9 mouse cellular contexts compared by ENCODE assay signal in genomic region chr1:61181099-61181821, GRCm38 (mm10).
A peak's percentile ranks its signal among the peaks of the same experiment; 100 is the strongest.
DNase-seq lines count a peak whose midpoint lies in the region; ATAC-seq lines count a peak whose summit lies in the region.
"Had no signal": no experiment of that assay in that cellular context is flagged by ENCODE, and none has a peak within 500 bp of the region (broad histone marks: within the 10 kb centered on the region; RNA-seq: fewer than 3 reads in every experiment).

No protein-coding gene starts in this region.

- H3K9me3 ChIP-seq in forebrain, embryonic 11.5 days (ENCODE audit: control insufficient read depth, low read length) = no peaks in the 10 kb centered on the region
- H3K9me3 ChIP-seq in heart, embryonic 16.5 days (replicated peaks; ENCODE audit: control insufficient read depth, low read length) = no peaks in the 10 kb centered on the region
- no peaks in the 10 kb centered on the region for H3K9me3 ChIP-seq in liver, embryonic 13.5 days (replicated peaks)
- no peaks in the 10 kb centered on the region for H3K9me3 ChIP-seq in stomach, embryonic 16.5 days (replicated peaks; ENCODE audit: control insufficient read depth, low read length)

- H3K27ac ChIP-seq in brown adipose tissue, adult 24 weeks (replicated peaks; ENCODE audit: low read depth, low read length) = peak overlapping the region; percentile 70
- H3K27ac ChIP-seq in forebrain, embryonic 11.5 days (ENCODE audit: low read depth, low read length) = no peak overlapping the region
- peak overlapping the region; percentile 27; the same call in 1 of the 2 replicates for H3K27ac ChIP-seq in heart, embryonic 16.5 days (ENCODE audit: low read length)
- H3K27ac ChIP-seq in liver, embryonic 13.5 days = no peak overlapping the region
- no peak overlapping the region for H3K27ac ChIP-seq in stomach, embryonic 16.5 days (ENCODE audit: low read length)

- H3K4me3 ChIP-seq in brown adipose tissue, adult 24 weeks (ENCODE audit: insufficient read depth, low read depth, low read length) = peak overlapping the region; percentile 29
- H3K4me3 ChIP-seq in forebrain, embryonic 11.5 days (ENCODE audit: low read depth, low read length) = no peak overlapping the region
- peak overlapping the region; percentile 50 for H3K4me3 ChIP-seq in heart, embryonic 16.5 days (ENCODE audit: low read length)
- no peak overlapping the region for H3K4me3 ChIP-seq in liver, embryonic 13.5 days (replicated peaks)
- peak overlapping the region; percentile 23 for H3K4me3 ChIP-seq in stomach, embryonic 16.5 days (replicated peaks; ENCODE audit: low read length)
- H3K4me3 ChIP-seq: erythroblast, embryonic 14.5 days had no signal

- peak overlapping the region; percentile 1; the same call in 1 of the 2 replicates for H3K9ac ChIP-seq in forebrain, embryonic 11.5 days (ENCODE audit: low read length)
- peak overlapping the region; percentile 65 for H3K9ac ChIP-seq in heart, embryonic 16.5 days (ENCODE audit: low read length)
- H3K9ac ChIP-seq in liver, embryonic 13.5 days = no peak overlapping the region
- H3K9ac ChIP-seq in stomach, embryonic 16.5 days (ENCODE audit: low read length) = no peak overlapping the region

- 35% methylated on average over 15 of the region's 15 CpGs for WGBS in forebrain, embryonic 11.5 days
- 10% methylated on average over 15 of the region's 15 CpGs for WGBS in heart, embryonic 16.5 days
- 10% methylated on average over 15 of the region's 15 CpGs for WGBS in liver, embryonic 13.5 days (ENCODE audit: insufficient replicate concordance)
- WGBS in stomach, embryonic 16.5 days = 14% methylated on average over 15 of the region's 15 CpGs

- no peaks in the 10 kb centered on the region for H3K27me3 ChIP-seq in forebrain, embryonic 11.5 days (ENCODE audit: control insufficient read depth, insufficient read depth, low read length)
- H3K27me3 ChIP-seq in heart, embryonic 16.5 days (ENCODE audit: control insufficient read depth, insufficient read depth, low read length) = no peaks in the 10 kb centered on the region
- H3K27me3 ChIP-seq in liver, embryonic 13.5 days = no peaks in the 10 kb centered on the region
- no peaks in the 10 kb centered on the region; the same call in 1 of the 2 replicates for H3K27me3 ChIP-seq in stomach, embryonic 16.5 days (ENCODE audit: control insufficient read depth, insufficient read depth, low read length)

- H3K4me2 ChIP-seq in forebrain, embryonic 11.5 days (ENCODE audit: low read depth, low read length, severe bottlenecking) = 0 out of 2 replicates have a peak overlapping the region, but pooled peaks have one; percentile 16
- peak overlapping the region; percentile 89 for H3K4me2 ChIP-seq in heart, embryonic 16.5 days (ENCODE audit: low read depth, low read length)
- peak overlapping the region; percentile 38 for H3K4me2 ChIP-seq in liver, embryonic 13.5 days
- H3K4me2 ChIP-seq in stomach, embryonic 16.5 days (ENCODE audit: low read depth, low read length) = peak overlapping the region; percentile 48

- H3K36me3 ChIP-seq in forebrain, embryonic 11.5 days (ENCODE audit: control insufficient read depth, insufficient read depth, low read length) = no peaks in the 10 kb centered on the region
- H3K36me3 ChIP-seq in heart, embryonic 16.5 days (ENCODE audit: control insufficient read depth, insufficient read depth) = no peaks in the 10 kb centered on the region
- H3K36me3 ChIP-seq in liver, embryonic 13.5 days = no peaks in the 10 kb centered on the region
- H3K36me3 ChIP-seq in stomach, embryonic 16.5 days (ENCODE audit: control insufficient read depth, insufficient read depth, low read length) = no peaks in the 10 kb centered on the region

- ATAC-seq in forebrain, embryonic 11.5 days (replicated peaks; ENCODE audit: low FRiP score) = peak; percentile 81
- peak; percentile 80 for ATAC-seq in heart, embryonic 16.5 days (replicated peaks; ENCODE audit: extremely low read depth, insufficient read depth, low FRiP score)
- ATAC-seq in liver, embryonic 13.5 days (ENCODE audit: low read depth) = no peak
- peak; percentile 82; the same call in 1 of the 2 replicates for ATAC-seq in stomach, embryonic 16.5 days (ENCODE audit: insufficient read depth, low FRiP score)

- H3K4me1 ChIP-seq in brown adipose tissue, adult 24 weeks (ENCODE audit: control insufficient read depth, insufficient read depth, insufficient read length, low read length) = peaks cover 2% of the 10 kb centered on the region; the same call in 1 of the 2 replicates
- peaks cover 7% of the 10 kb centered on the region; the same call in 1 of the 2 replicates for H3K4me1 ChIP-seq in forebrain, embryonic 11.5 days (replicated peaks; ENCODE audit: control insufficient read depth, insufficient read depth, low read length)
- peaks cover 2% of the 10 kb centered on the region; the same call in 1 of the 2 replicates for H3K4me1 ChIP-seq in heart, embryonic 16.5 days (ENCODE audit: control insufficient read depth, insufficient read depth, low read length)
- H3K4me1 ChIP-seq in liver, embryonic 13.5 days (replicated peaks) = 0 out of 2 replicates have a peak, but pooled peaks cover 5% of the 10 kb centered on the region
- no peaks in the 10 kb centered on the region for H3K4me1 ChIP-seq in stomach, embryonic 16.5 days (ENCODE audit: control insufficient read depth, insufficient read depth, low read length)

- peak; percentile 94 for DNase-seq in CD4-positive, CD25-positive, alpha-beta regulatory T cell, adult 2 months (ENCODE audit: low read depth, low spot score)
- peak; percentile 95 for DNase-seq in forebrain, embryonic 11.5 days (ENCODE audit: low spot score)
- DNase-seq in kidney, postnatal 25 days = peak; percentile 87 to 94
- DNase-seq in liver, embryonic 13.5 days = peak; percentile 50
- DNase-seq in neural tube, embryonic 10.5 days (ENCODE audit: extremely low spot score, low spot score) = peak; percentile 96

Comparison
In these comparisons a context has a peak if more than half of its experiments do, and no peak if none do; other contexts are left out.
1. H3K27ac ChIP-seq: peak in brown adipose tissue, adult 24 weeks (single experiment) and heart, embryonic 16.5 days (single experiment); none in forebrain, embryonic 11.5 days (single experiment), liver, embryonic 13.5 days (single experiment) and stomach, embryonic 16.5 days (single experiment).
2. H3K4me3 ChIP-seq: peak in brown adipose tissue, adult 24 weeks (single experiment), heart, embryonic 16.5 days (single experiment) and stomach, embryonic 16.5 days (single experiment); none in forebrain, embryonic 11.5 days (single experiment) and liver, embryonic 13.5 days (single experiment).
3. H3K4me2 ChIP-seq: peak in every context shown above with its lines; median percentile 89 in heart, embryonic 16.5 days; 48 in stomach, embryonic 16.5 days; 38 in liver, embryonic 13.5 days; 16 in forebrain, embryonic 11.5 days.
4. H3K9ac ChIP-seq: peak in forebrain, embryonic 11.5 days (single experiment) and heart, embryonic 16.5 days (single experiment); none in liver, embryonic 13.5 days (single experiment) and stomach, embryonic 16.5 days (single experiment).
5. Peak in every context shown above with its lines, with median percentiles within 50 percentile points of each other: DNase-seq.